Mouse (Mus musculus) embryonic fibroblast, embryonic 13.5 days (primary cell): ENCODE measurements at regions not wholly inside any gene's neighbourhood (a gene's known extent, or its start where the extent isn't known, plus 50 kb on each side); places are given as distances from the start of the nearest gene placed in this dataset.

Experiments
- CTCF ChIP-seq: IDR thresholded peaks from 2 replicates; pipeline ENCODE4 v1.5.1; 2011; ENCODE audit warnings: mild to moderate bottlenecking, control low read depth, low read length, moderate library complexity, borderline replicate concordance; ENCODE audit not compliant: insufficient read depth
- POLR2A ChIP-seq: IDR thresholded peaks from 2 replicates; pipeline ENCODE4 v1.6.1; 2011; ENCODE audit warnings: low read depth, mild to moderate bottlenecking, control low read depth, low read length, moderate library complexity

DNA sequence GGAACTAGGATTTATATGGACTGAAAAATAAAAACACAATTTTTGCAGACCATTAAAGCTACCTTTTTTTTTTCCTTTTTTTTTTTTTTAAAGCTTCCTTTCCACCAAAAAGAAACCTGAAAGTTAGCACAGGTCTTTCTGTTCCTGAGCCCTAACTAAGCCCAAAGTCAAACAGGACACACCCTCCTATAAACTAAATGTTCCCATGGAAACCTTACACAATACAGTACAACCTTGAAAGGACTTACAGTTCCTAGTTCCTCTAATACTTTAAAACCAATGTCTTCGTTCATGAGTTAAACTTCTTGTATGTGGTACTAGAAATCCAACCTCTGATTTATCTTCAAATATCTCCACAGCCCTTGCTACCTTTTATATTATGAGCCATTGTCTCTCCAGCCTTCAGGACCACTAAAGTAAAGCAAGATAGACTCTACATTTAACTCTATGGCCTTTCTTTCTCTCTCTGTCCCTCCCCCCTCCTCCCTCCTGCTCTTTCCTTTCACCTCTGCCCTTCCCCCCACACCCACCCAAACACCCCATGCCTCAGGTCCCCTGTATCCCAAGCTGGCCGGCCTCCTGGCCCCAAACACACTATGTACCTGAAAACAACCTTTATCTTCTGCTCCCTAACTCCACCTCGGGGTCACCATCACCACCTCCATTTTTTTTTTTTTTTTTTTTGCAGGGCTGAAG is 103.4 kb upstream of the Jade1 start:
- TF ChIP-seq CTCF: no peak
- no peak for TF ChIP-seq POLR2A
